Mouse (Mus musculus): ENCODE data around the gene Gm17387. TPM values are rescaled to one million over a fixed set of nuclear protein-coding genes. Genes with fewer than 3 reads are reported as not detected.

Gene Gm17387
- polyA plus RNA-seq (2012; rRNA removed), result not detected in 2 replicates

DNA sequence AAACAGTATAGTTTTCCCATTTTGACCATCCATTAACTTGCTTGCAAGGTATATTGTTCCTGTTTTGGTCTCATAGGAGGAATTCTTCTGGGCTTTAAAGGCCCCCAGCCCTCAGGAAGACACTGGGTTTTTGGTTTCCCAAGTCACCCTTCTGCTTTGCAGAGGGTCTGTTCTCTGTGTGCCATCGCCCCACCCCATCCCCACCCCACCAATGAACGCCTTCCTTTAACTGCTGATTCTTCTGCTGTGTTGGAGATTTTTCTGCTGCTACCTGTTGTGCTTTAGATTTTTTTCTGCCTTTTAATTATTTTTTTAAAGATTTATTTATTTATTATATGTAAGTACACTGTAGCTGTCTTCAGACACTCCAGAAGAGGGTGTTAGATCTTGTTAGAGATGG, at the start of gene Gm17387:
Gene Gm17387, plus strand, starts transcription at position 301 of the 400 bp plus-strand sequence.
- TF ChIP-seq CTCF (IDR thresholded peaks at IDR 0.05; ENCODE audit: borderline replicate concordance, extremely low read depth, insufficient read depth, insufficient read length), result no peak
- no peak for TF ChIP-seq POLR2A (IDR thresholded peaks at IDR 0.05; ENCODE audit: borderline replicate concordance, extremely low read depth, insufficient read depth, insufficient read length, poor library complexity, severe bottlenecking)
- no peak for DNase-seq (ENCODE audit: low read depth)

- no peak for DNase-seq (ENCODE audit: low read depth)
- TF ChIP-seq CTCF (IDR thresholded peaks at IDR 0.05; ENCODE audit: borderline replicate concordance, extremely low read depth, insufficient read depth, insufficient read length), result no peak
- no peak for TF ChIP-seq POLR2A (IDR thresholded peaks at IDR 0.05; ENCODE audit: borderline replicate concordance, extremely low read depth, insufficient read depth, insufficient read length, poor library complexity, severe bottlenecking)
Observed at GRCm38 (mm10) chr7:140981704-140982103, 47.2 kb upstream of the Gm17387 start.

- TF ChIP-seq POLR2A (IDR thresholded peaks at IDR 0.05; ENCODE audit: borderline replicate concordance, extremely low read depth, insufficient read depth, insufficient read length, poor library complexity, severe bottlenecking) (no peak), CTCF (IDR thresholded peaks at IDR 0.05; ENCODE audit: borderline replicate concordance, extremely low read depth, insufficient read depth, insufficient read length) (no peak)
- no peak for DNase-seq (ENCODE audit: low read depth)
Observed at GRCm38 (mm10) chr7:140982971-140983370, 46.0 kb upstream of the Gm17387 start.

- TF ChIP-seq CTCF (IDR thresholded peaks at IDR 0.05; ENCODE audit: borderline replicate concordance, extremely low read depth, insufficient read depth, insufficient read length) (no peak), POLR2A (IDR thresholded peaks at IDR 0.05; ENCODE audit: borderline replicate concordance, extremely low read depth, insufficient read depth, insufficient read length, poor library complexity, severe bottlenecking) (no peak)
Observed at GRCm38 (mm10) chr7:140987182-140988138, 41.5 kb upstream of the Gm17387 start.

GRCm38 (mm10) chr7:140989022-140989421, 39.9 kb upstream of the Gm17387 start:
- DNase-seq (ENCODE audit: low read depth), result no peak
- TF ChIP-seq CTCF (IDR thresholded peaks at IDR 0.05; ENCODE audit: borderline replicate concordance, extremely low read depth, insufficient read depth, insufficient read length) (no peak), POLR2A (IDR thresholded peaks at IDR 0.05; ENCODE audit: borderline replicate concordance, extremely low read depth, insufficient read depth, insufficient read length, poor library complexity, severe bottlenecking) (no peak)

More at GRCm38 (mm10) chr7:140987182-140988138, 41.5 kb upstream of the Gm17387 start:
- DNase-seq (ENCODE audit: low read depth), result no peak

DNA sequence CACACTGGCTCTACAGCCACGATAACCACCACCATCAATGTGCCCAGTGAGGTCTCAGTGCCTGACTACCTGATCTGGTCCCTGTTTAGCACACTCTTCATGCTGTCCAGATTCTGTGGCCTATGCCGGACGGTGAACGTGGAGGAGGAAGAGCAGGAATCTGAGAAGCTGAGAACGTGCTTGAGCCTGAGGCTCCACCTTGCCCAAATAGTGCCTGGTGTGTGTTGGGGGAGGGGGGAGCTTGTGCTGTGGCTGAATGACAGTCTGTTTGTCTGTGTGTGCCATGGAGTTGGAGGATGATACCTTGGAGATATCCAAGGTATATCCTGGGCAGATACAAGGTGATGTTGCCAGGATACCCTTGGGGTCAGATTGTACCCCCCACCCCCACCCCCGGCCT, 38.7 kb upstream of the Gm17387 start:
- DNase-seq (ENCODE audit: low read depth), result no peak
- no peak for TF ChIP-seq CTCF (IDR thresholded peaks at IDR 0.05; ENCODE audit: borderline replicate concordance, extremely low read depth, insufficient read depth, insufficient read length)
- TF ChIP-seq POLR2A (IDR thresholded peaks at IDR 0.05; ENCODE audit: borderline replicate concordance, extremely low read depth, insufficient read depth, insufficient read length, poor library complexity, severe bottlenecking), result no peak

GRCm38 (mm10) chr7:140990622-140991021, 38.3 kb upstream of the Gm17387 start:
- no peak for TF ChIP-seq CTCF (IDR thresholded peaks at IDR 0.05; ENCODE audit: borderline replicate concordance, extremely low read depth, insufficient read depth, insufficient read length)
- TF ChIP-seq POLR2A (IDR thresholded peaks at IDR 0.05; ENCODE audit: borderline replicate concordance, extremely low read depth, insufficient read depth, insufficient read length, poor library complexity, severe bottlenecking), result no peak
- no peak for DNase-seq (ENCODE audit: low read depth)

DNA sequence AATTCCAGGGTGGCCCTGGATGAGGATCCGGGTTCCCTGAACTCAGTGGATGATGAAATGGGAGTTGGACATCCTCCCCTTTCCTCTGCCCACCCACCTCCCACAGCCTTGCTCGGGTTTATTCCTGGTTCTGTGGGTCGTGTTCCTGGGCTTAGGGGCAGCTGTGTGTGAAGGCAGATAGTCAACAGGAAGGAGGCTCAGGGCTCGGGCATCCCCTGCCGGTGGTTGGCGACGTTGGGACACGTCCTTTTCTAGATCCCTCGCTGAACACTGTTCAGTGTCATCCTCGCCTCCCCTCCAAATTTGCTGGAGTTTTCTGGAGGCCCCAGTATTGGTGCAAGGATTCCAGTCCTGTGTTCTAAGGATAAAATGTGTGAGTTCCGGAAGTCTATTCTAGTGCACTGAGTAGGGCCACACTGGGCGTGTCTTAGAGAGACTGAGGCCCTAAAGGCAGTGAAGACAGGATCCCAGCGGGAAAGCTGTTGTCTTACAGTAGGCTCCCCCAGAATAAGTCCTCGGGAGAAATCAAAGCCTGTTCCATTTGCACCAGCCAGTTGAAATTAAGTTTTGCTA, 37.7 kb upstream of the Gm17387 start:
- no peak for TF ChIP-seq POLR2A (IDR thresholded peaks at IDR 0.05; ENCODE audit: borderline replicate concordance, extremely low read depth, insufficient read depth, insufficient read length, poor library complexity, severe bottlenecking)
- TF ChIP-seq CTCF (IDR thresholded peaks at IDR 0.05; ENCODE audit: borderline replicate concordance, extremely low read depth, insufficient read depth, insufficient read length), result no peak
- DNase-seq (ENCODE audit: low read depth), result no peak

GRCm38 (mm10) chr7:140997817-140998216, 31.1 kb upstream of the Gm17387 start:
- DNase-seq (ENCODE audit: low read depth), result no peak
- TF ChIP-seq POLR2A (IDR thresholded peaks at IDR 0.05; ENCODE audit: borderline replicate concordance, extremely low read depth, insufficient read depth, insufficient read length, poor library complexity, severe bottlenecking), result no peak

DNA sequence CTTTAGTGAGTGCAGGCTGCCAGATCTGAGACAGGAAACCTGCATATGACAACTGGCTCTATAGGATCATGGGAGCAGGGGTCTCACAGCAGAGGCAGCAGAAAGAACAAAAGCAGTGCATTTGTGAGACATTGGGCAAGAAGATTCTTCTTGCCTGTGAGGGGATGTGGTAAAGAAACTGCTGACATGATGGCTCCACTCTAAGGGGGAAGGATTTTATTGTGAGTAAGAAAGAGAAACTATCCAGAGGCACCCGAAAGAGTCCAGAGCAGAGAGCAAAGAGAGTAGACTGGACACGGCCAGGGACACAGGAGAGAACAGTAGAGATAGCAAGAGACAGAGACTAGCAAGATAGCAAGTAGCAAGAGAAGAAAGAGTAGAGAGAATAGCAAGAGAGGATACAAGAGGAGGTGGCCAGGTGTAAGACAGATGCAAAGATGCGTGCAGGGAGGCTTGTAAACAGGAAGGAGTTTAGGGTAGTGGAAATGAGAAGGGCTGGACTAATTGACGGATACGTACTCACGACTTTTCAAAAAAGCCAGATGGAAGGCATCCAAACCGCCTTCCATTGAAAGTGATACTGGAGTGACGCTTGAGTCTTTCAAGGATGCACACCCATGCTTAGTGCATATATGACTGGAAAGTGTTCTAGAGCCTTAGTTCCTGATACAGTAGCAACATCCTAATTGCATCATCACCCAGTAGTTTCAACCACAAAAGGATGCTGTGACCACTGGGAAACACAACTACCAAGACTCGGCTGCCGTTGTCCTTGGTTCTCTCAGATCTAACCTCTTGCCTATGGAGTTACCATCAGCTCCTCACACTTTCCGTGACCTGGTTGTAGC, 29.9 kb upstream of the Gm17387 start:
- no peak for TF ChIP-seq POLR2A (IDR thresholded peaks at IDR 0.05; ENCODE audit: borderline replicate concordance, extremely low read depth, insufficient read depth, insufficient read length, poor library complexity, severe bottlenecking)
- no peak for TF ChIP-seq CTCF (IDR thresholded peaks at IDR 0.05; ENCODE audit: borderline replicate concordance, extremely low read depth, insufficient read depth, insufficient read length)
- no peak for DNase-seq (ENCODE audit: low read depth)
